Mouse (Mus musculus) lung, adult 2 months (tissue): ENCODE measurements around the gene Taf3.

Experiments
- CTCF ChIP-seq: fragments of 200-500 bp; IDR thresholded peaks from 2 replicates; pipeline ENCODE4 v1.5.1; 2011; ENCODE audit warnings: mild to moderate bottlenecking, low read length, control low read depth; ENCODE audit not compliant: insufficient read depth
- POLR2A ChIP-seq: fragments of 200-500 bp; IDR thresholded peaks from 2 replicates; pipeline ENCODE4 v1.6.1; 2011; ENCODE audit warnings: low read depth, mild to moderate bottlenecking, control low read depth, low read length, borderline replicate concordance; ENCODE audit errors: extremely low read depth

DNA sequence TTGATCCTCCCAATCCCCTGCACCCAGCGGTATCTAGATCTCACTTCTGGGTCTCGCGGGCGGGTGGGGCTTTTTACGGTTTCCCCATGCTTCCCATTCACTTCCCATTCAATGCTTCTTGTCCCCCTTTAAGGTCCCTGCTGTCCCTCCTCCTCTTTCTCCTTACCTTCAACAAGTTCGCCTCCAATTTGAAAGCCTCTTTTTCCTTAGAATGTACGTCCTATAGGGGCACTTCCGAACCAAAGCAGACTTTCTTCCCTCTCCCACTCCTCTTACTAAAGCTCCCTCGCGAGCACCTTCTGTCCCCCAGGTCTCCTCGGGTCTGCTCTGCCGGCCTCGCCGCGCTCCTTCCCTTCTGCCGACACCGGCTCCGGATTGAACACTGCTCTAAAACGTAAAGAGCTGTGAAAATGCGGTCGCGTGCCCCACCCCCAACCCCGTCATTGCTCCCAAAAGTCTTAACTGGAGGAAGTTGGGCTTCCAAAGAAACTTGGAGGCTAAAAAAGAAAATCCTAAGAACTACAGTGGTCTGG lies 158.7 kb downstream of the Taf3 start, which contains the start of gene Gata3:
- TF ChIP-seq CTCF (no peak), POLR2A (no peak)
